7 mouse cellular contexts compared by ENCODE assay signal in the genomic region with DNA sequence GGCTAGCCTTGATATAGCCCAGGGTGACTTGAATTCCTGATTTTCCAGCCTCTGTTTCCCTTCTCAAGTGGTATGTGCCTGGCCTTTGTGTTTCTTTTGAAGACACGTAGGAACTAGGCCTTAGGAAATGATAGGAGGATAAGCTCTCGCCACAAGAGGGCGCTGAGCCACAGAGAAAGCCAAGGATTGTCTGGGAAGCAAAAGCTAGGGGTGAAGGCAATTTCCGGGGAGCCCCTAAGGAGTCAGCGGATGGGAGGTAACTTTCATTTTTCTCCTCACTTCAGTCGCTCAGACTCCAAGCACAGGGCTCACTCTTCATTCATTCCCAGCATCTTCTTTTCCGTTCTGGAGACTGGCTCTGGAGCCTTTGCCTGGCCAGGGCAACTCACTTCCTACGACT. TPM values are rescaled to one million over a fixed set of nuclear protein-coding genes. Genes with fewer than 3 reads are reported as not detected.
DNase-seq lines count a peak whose midpoint lies in the region; ATAC-seq lines count a peak whose summit lies in the region.

No protein-coding gene starts in this region.

- H3K9ac ChIP-seq in hindbrain, embryonic 15.5 days, result no peak overlapping the region

- WGBS in hindbrain, embryonic 15.5 days, result 22% methylated on average over 8 of the region's 8 CpGs
- WGBS in macrophage (ENCODE audit: missing documents), result 21% methylated on average over 8 of the region's 8 CpGs

- H3K4me1 ChIP-seq in hindbrain, embryonic 15.5 days (replicated peaks), result no peaks in the 10 kb centered on the region

- H3K27me3 ChIP-seq in hindbrain, embryonic 15.5 days, result no peaks in the 10 kb centered on the region

- peak; percentile 57 for DNase-seq in T-cell, adult 2 months (ENCODE audit: low spot score)
- DNase-seq in cerebellum, adult 9-10 months, result peak; percentile 91
- peak; percentile 44 to 65 for DNase-seq in frontal cortex, postnatal 14 days (ENCODE audit: low spot score in 2 of 2)
- peak; percentile 70 to 79 for DNase-seq in layer of hippocampus, postnatal 36 days
- peak; percentile 69 for DNase-seq in right cerebral cortex, postnatal 4 days

- H3K36me3 ChIP-seq in hindbrain, embryonic 15.5 days, result no peaks in the 10 kb centered on the region
- no peaks in the 10 kb centered on the region for H3K36me3 ChIP-seq in macrophage (ENCODE audit: inconsistent target)

- H3K79me2 ChIP-seq in macrophage (ENCODE audit: inconsistent target), result no peaks in the 10 kb centered on the region

- peak overlapping the region; percentile 30; the same call in 1 of the 2 replicates for H3K4me2 ChIP-seq in hindbrain, embryonic 15.5 days

- H3K9me3 ChIP-seq in hindbrain, embryonic 15.5 days, result no peaks in the 10 kb centered on the region

- no peak overlapping the region for H3K27ac ChIP-seq in hindbrain, embryonic 15.5 days (replicated peaks)
- H3K27ac ChIP-seq in macrophage, result no peak overlapping the region

- H3K4me3 ChIP-seq in hindbrain, embryonic 15.5 days, result no peak overlapping the region
- peak overlapping the region; percentile 16; the same call in 1 of the 2 replicates for H3K4me3 ChIP-seq in macrophage (ENCODE audit: inconsistent target)

- ATAC-seq in hindbrain, embryonic 15.5 days (ENCODE audit: low FRiP score, low read depth), result peak; percentile 63

RNA-seq across cellular contexts. Expression of gene Rab33b, which starts 27.2 kb away (rescaled TPM):
- 26.7 and 31.5 TPM in 2 replicates for polyA plus RNA-seq in hindbrain, embryonic 15.5 days (2015; fragmentation: Nextera tagmentation; extraction: Ambion mirVana)
- total RNA-seq in layer of hippocampus, postnatal 36 days (2021), result 10 to 100 TPM; 23.0 to 25.0 TPM
- total RNA-seq in macrophage (2018; cell fraction: chromatin; rRNA removed), result 10 to 100 TPM in 14 of 26 experiments, 1 to 10 TPM in 12; 3.4 to 23.0 (median 10.2) TPM
- total RNA-seq in macrophage (2018; cell fraction: cytosol; rRNA removed), result 10 to 100 TPM in 14 of 26 experiments, 1 to 10 TPM in 12; 6.6 to 13.8 (median 10.0) TPM
- 10 to 100 TPM in 22 of 26 experiments, 1 to 10 TPM in 4; 7.1 to 31.1 (median 15.7) TPM for total RNA-seq in macrophage (2018; cell fraction: nucleus; rRNA removed)
- polyA plus RNA-seq in macrophage (2018), result 7.2 to 11.2 TPM (median 8.8 TPM) in 3 replicates

RNA-seq across cellular contexts. Expression of gene Setd7, which starts 49.8 kb away (rescaled TPM):
- 2.6 and 2.9 TPM in 2 replicates for polyA plus RNA-seq in hindbrain, embryonic 15.5 days (2015; fragmentation: Nextera tagmentation; extraction: Ambion mirVana)
- 100 to 1,000 TPM; 159 to 165 TPM for total RNA-seq in layer of hippocampus, postnatal 36 days (2021)
- 100 to 1,000 TPM in 1 of 26 experiments, 10 to 100 TPM in 25; 14.5 to 104 (median 51.2) TPM for total RNA-seq in macrophage (2018; cell fraction: chromatin; rRNA removed)
- total RNA-seq in macrophage (2018; cell fraction: cytosol; rRNA removed), result 10 to 100 TPM in 25 of 26 experiments, 1 to 10 TPM in 1; 9.5 to 42.1 (median 20.2) TPM
- total RNA-seq in macrophage (2018; cell fraction: nucleus; rRNA removed), result 10 to 100 TPM; 15.2 to 83.8 (median 34.3) TPM
- 11.1 to 27.1 TPM (median 17.9 TPM) in 3 replicates for polyA plus RNA-seq in macrophage (2018)
